Mouse (Mus musculus) heart, postnatal 0 days (tissue): Measurements from ENCODE around the gene Cpvl. TPM values are rescaled to one million over a fixed set of nuclear protein-coding genes. Genes with fewer than 3 reads are reported as not detected.

ENCODE experiments used
- ATAC-seq: fragments of 200-750 bp; cut with Nextera tagmentation; 2 replicates; pipeline ENCODE4 v1.8.0; 2017; ENCODE audit warnings: low read depth, moderate number of reproducible peaks, moderate library complexity; ENCODE audit not compliant: insufficient read depth
- DNase-seq: peaks from one replicate; pipeline ENCODE4 v3.0.0-alpha.2; 2016; ENCODE audit warnings: low spot score
- H3K27ac ChIP-seq: fragments of 300-500 bp; sonication (generic); 2 replicates; pipeline ENCODE4 v1.5.1; 2014; ENCODE audit warnings: low read depth, mild to moderate bottlenecking
- H3K27me3 ChIP-seq: fragments of 300-500 bp; sonication (generic); 2 replicates; pipeline ENCODE4 v1.6.1; 2014; ENCODE audit warnings: low read length, mixed read lengths; ENCODE audit not compliant: control insufficient read depth, insufficient read depth
- H3K36me3 ChIP-seq: fragments of 300-500 bp; sonication (generic); replicated peaks from 2 replicates; pipeline ENCODE4 v1.6.1; 2014; ENCODE audit warnings: low read length, mixed read lengths; ENCODE audit not compliant: control insufficient read depth, insufficient read depth
- H3K4me1 ChIP-seq: fragments of 300-500 bp; sonication (generic); 2 replicates; pipeline ENCODE4 v1.6.1; 2014; ENCODE audit warnings: antibody characterized with exemption; ENCODE audit not compliant: control insufficient read depth, insufficient read depth
- H3K4me2 ChIP-seq: fragments of 300-500 bp; sonication (generic); 2 replicates; pipeline ENCODE4 v1.6.1; 2014; ENCODE audit warnings: low read depth, mild to moderate bottlenecking, low read length, moderate library complexity
- H3K4me3 ChIP-seq: fragments of 300-500 bp; sonication (generic); 2 replicates; pipeline ENCODE4 v1.5.1; 2014; ENCODE audit warnings: low read depth, low read length
- H3K9ac ChIP-seq: fragments of 300-500 bp; sonication (generic); replicated peaks from 2 replicates; pipeline ENCODE4 v1.6.1; 2014; ENCODE audit warnings: low read depth, low read length, mixed read lengths
- H3K9me3 ChIP-seq: fragments of 300-500 bp; sonication (generic); replicated peaks from 2 replicates; pipeline ENCODE4 v1.6.1; 2016; ENCODE audit warnings: low read length; ENCODE audit not compliant: control insufficient read depth
- CTCF ChIP-seq: IDR thresholded peaks from 2 replicates; pipeline ENCODE4 v1.5.1; 2016; ENCODE audit warnings: antibody characterized with exemption, control low read depth, low read depth
- EP300 ChIP-seq: IDR thresholded peaks from 2 replicates; pipeline ENCODE4 v1.6.1; 2016; ENCODE audit warnings: antibody characterized with exemption, low read depth
- WGBS: fragments of 180-500 bp; shearing (Covaris S2); extraction: QIAGEN DNeasy Blood & Tissue Kit; methylation state at CpG from one replicate; pipeline ENCODE4 v1.1.7; 2014; 5-methylcytosine and 5-hydroxymethylcytosine counted together
- polyA plus RNA-seq: library from polyadenylated mRNA; unstranded; fragments of >200 nt; fragmentation: Nextera tagmentation; extraction: Ambion mirVana; gene quantifications from 2 replicates; pipeline ENCODE4 v1.2.1, GENCODE M21; 2015
- total RNA-seq: library from RNA; depleted of rRNA; stranded (reverse); fragments of >200 nt; gene quantifications from 2 replicates; pipeline ENCODE4 v1.2.3, GENCODE M21; 2014; ENCODE audit warnings: low replicate concordance

Gene Cpvl
- total and polyA plus RNA-seq, 2 experiments from 2014 or later, result not detected

GRCm38 (mm10) chr6:53905576-53905975 is 72.9 kb downstream of the Cpvl start:
- H3K9ac ChIP-seq, result no peak overlapping the region
- no peak for ATAC-seq
- H3K27ac ChIP-seq, result no peak overlapping the region
- no peak overlapping the region for H3K4me2 ChIP-seq
- H3K4me1 ChIP-seq, result 0 out of 2 replicates have a peak, but pooled peaks cover 7% of the 10 kb centered on the region
- H3K4me3 ChIP-seq, result no peak overlapping the region
- no peaks in the 10 kb centered on the region for H3K9me3 ChIP-seq
- 59% methylated on average over 4 of the region's 4 CpGs for WGBS
- TF ChIP-seq EP300 (no peak), CTCF (no peak)
- no peaks in the 10 kb centered on the region for H3K27me3 ChIP-seq
- H3K36me3 ChIP-seq, result no peaks in the 10 kb centered on the region
- no peak for DNase-seq

GRCm38 (mm10) chr6:53904703-53905395 is 73.6 kb downstream of the Cpvl start:
- 72% methylated on average over 4 of the region's 4 CpGs for WGBS
- ATAC-seq, result no peak
- Histone ChIP-seq H3K36me3 (no peaks in the 10 kb centered on the region), H3K4me2 (no peak overlapping the region), H3K27me3 (no peaks in the 10 kb centered on the region), H3K9ac (no peak overlapping the region), H3K4me1 (0 out of 2 replicates have a peak, but pooled peaks cover 7% of the 10 kb centered on the region), H3K4me3 (no peak overlapping the region), H3K9me3 (no peaks in the 10 kb centered on the region), H3K27ac (no peak overlapping the region)
- no peak for DNase-seq
- TF ChIP-seq CTCF (no peak), EP300 (no peak)

- no peak for ATAC-seq
- no peak overlapping the region for H3K27ac ChIP-seq
- WGBS, result 75% methylated on average over 3 of the region's 3 CpGs
These were observed 74.3 kb downstream of the Cpvl start for GRCm38 (mm10) chr6:53904186-53904585.

GRCm38 (mm10) chr6:53901741-53902140 is 76.7 kb downstream of the Cpvl start:
- Histone ChIP-seq H3K9ac (no peak overlapping the region), H3K27ac (no peak overlapping the region), H3K4me2 (no peak overlapping the region), H3K9me3 (no peaks in the 10 kb centered on the region), H3K4me3 (no peak overlapping the region), H3K27me3 (no peaks in the 10 kb centered on the region), H3K36me3 (no peaks in the 10 kb centered on the region), H3K4me1 (no peaks in the 10 kb centered on the region)
- no peak for ATAC-seq
- DNase-seq, result no peak
- WGBS, result 64% methylated on average over 8 of the region's 8 CpGs
- TF ChIP-seq EP300 (no peak), CTCF (no peak)

More at GRCm38 (mm10) chr6:53904186-53904585, 74.3 kb downstream of the Cpvl start:
- Histone ChIP-seq H3K4me1 (0 out of 2 replicates have a peak, but pooled peaks cover 5% of the 10 kb centered on the region), H3K27me3 (no peaks in the 10 kb centered on the region), H3K9me3 (no peaks in the 10 kb centered on the region), H3K9ac (no peak overlapping the region), H3K36me3 (no peaks in the 10 kb centered on the region), H3K4me3 (no peak overlapping the region), H3K4me2 (no peak overlapping the region)
- TF ChIP-seq CTCF, result no peak
- TF ChIP-seq EP300, result no peak
- no peak for DNase-seq

GRCm38 (mm10) chr6:53897872-53898464 is 80.5 kb downstream of the Cpvl start:
- no peak for TF ChIP-seq EP300
- no peak for TF ChIP-seq CTCF
- Histone ChIP-seq H3K9me3 (no peaks in the 10 kb centered on the region), H3K9ac (no peak overlapping the region), H3K36me3 (no peaks in the 10 kb centered on the region), H3K27me3 (no peaks in the 10 kb centered on the region), H3K4me2 (no peak overlapping the region), H3K27ac (no peak overlapping the region), H3K4me1 (no peaks in the 10 kb centered on the region), H3K4me3 (no peak overlapping the region)
- DNase-seq (no peak), ATAC-seq (no peak)
- 82% methylated on average over 7 of the region's 7 CpGs for WGBS

GRCm38 (mm10) chr6:53897126-53897525 is 81.3 kb downstream of the Cpvl start:
- Histone ChIP-seq H3K4me1 (no peaks in the 10 kb centered on the region), H3K9ac (no peak overlapping the region), H3K4me3 (no peak overlapping the region), H3K36me3 (no peaks in the 10 kb centered on the region), H3K4me2 (no peak overlapping the region), H3K9me3 (no peaks in the 10 kb centered on the region), H3K27ac (no peak overlapping the region), H3K27me3 (no peaks in the 10 kb centered on the region)
- whole genome bisulfite sequencing, result 84% methylated on average over 6 of the region's 6 CpGs
- ATAC-seq (no peak), DNase-seq (no peak)
- no peak for TF ChIP-seq CTCF
- no peak for TF ChIP-seq EP300
